Mouse (Mus musculus): ENCODE measurements around the gene Zfp385b.
A peak's percentile ranks its signal among the peaks of the same experiment; 100 is the strongest.

Zfp385b gene

DNA sequence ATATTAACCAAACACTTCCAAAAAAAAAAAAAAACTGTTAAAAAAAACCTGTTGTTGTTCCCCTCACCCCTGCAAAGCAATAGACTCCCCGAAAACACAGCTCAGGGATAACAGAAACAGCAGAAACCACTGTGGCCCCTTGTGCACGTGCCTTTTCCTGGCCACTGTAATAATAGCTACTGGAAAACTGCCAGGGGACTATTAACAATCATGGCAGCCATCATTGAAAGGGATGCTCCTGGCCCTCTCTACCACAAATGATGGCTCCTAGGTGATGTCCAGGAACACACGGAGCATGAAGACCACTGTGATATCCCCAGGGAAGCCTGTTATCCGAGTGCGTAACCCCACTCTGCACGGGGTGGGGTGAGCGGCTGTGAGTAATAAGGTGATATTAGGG lies 304.4 kb downstream of the Zfp385b start:
- DNase-seq, result no peak

DNA sequence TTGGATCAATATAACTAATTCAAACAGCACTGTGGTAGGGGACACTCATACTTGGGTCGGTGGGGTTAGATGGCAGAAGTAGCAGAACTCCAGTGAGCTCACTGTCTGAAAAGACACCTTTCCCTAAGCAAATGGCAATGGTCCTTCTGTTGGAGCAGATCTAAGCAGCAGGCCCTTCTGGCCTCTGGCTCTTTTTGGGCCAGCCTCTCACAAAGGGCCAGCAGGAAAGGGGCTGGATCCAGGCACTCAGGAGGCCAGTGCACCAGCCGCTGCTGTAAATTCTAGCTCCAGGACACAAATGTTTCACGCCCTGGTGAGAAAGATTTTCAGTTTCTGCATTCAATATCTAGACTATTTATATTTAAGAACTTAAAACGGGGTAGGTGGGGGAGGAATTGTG lies 305.0 kb downstream of the Zfp385b start:
- DNase-seq, result no peak

DNA sequence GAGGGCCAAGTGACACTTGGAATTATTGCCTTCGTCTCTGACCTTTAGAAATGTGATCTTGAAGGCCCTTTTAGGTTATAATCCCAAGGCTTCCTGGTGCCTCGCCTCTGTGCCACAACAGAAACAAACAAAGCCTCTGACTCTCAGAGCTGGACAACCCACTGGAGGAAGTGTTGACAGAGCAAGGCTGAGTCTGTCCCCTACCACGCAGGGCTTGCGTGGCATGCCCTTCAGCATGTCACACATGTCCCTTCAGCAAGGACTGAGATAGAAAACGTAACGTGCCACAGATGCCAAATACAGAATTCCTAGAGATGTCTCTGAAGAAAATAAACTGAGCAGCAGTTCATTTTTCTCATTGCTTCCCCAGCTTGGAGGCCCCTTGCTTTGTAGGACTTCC lies 310.7 kb downstream of the Zfp385b start:
- DNase-seq, result no peak

DNA sequence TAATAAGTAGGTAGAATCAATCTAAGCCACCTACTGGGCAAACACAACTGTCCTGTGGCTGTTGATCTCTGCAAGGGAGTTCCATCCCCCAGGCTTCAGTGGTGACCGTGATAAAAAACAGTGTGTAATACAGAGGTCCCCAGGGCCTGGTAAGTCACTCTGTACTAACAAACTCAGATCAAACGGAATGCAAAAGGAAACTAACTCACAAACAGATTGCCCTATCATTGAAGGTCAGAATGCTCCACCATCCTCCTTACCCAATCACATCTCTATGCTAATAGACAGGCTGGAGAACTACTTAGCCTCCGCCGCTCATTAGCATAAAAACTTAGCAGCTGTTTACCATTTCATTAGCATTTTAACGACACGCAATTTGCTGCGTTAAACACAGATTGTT lies 313.1 kb downstream of the Zfp385b start:
- peak in 1 of 2 experiments; percentile 31 for DNase-seq

DNA sequence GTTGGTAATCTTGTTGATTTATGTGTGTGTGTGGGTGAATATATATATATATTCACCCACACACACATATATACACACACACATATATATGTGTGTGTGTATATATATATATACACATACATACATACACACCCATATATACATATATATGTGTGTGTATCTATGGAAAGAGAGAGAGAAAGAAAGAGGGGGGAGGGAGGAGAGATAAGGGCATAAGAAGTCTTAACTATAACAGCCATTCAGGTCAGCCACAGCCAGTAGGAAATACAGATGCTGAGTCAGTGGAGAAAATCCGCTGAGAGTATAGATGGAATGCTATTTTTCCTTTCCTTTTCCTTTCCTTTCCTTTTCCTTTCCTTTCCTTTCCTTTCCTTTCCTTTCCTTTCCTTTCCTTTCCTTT lies 313.8 kb downstream of the Zfp385b start:
- no peak for DNase-seq

DNA sequence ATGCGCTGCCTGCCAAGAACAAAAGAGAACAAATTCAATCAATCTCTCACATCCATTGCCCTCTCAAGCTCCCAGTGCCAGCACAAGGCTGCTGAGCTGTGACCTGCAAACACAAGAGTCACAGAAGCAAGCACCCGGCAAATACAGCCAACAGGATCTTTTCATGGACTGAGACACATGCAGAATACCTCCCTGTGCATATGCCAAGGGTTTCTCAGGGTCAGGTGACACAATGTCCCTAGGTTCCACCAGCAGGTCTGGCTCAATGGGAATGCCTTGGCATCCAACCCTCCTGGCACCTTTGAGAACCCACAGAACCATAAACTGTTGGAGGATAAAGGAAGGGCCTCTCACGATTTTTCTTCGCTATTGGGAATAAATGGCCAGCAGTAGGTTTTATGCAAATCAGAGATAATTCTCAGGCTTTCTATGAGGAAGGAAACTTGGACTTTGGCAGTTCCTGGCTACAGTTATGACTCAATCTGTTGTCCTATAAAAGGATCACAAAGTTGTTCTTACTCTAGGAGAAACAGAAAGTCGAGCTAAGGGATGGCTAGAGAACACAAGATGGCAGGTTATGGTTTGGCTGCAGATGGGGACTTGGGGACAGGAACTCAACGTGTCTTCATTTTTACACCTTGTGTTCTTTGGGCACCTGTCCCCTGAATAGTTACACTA lies 315.6 kb downstream of the Zfp385b start:
- DNase-seq, result no peak

DNA sequence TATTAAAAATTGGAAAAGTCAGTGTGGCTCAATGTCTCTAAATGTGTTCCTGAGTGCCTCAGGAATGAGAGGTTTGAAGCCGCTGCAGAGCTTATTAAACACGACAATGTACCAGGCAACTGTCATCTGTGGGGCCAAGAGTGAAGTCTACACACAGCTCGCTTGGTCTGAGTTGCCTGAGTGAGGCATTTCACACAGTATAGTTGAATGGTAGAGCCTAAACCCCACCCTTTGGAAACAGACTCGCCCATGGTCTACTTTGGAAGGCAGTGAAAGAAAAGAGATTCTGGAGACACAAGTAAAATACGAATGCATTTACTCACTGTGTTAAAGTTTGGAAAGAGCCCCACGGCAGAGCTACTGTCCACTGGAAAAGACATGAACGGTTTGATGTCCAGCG lies 316.2 kb downstream of the Zfp385b start:
- DNase-seq, result no peak

DNA sequence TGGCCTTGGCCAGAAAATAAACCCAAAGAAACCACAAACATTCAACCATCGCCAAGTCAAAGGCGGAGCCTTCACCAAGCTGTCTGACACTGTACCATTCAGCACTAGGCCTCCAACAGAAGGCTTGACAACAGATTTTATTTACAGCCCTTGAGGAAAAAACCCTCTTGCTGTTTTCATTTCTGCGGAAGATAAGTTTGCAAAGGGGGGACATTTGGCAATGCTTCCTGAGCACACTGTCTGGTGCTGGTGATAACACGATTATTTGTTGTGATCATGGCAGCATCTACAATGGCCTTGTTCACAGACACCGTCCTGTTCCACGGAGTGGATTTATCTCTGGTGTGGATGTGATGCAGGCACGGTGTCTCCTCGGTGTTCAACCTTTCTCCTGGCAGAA lies 317.0 kb downstream of the Zfp385b start:
- DNase-seq, result no peak

DNA sequence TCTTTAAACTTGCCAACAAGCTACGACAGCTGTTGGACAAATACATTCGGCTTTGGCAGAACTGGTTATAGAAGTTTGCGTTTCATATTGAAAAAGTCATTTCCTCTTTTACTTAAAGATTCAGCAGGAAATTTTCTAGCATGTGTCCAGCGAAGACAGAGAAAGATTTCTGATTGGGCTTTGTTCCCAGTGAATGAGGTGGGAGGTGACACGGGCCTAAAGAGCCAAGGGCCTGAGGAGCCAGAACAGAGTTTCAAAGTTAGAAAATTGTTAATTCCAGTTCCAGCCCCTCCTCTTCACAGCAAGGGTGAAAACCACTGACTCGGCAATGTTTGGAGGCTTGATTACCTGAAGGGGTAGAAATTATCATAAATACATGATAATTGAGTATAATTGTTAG lies 319.0 kb downstream of the Zfp385b start:
- no peak for DNase-seq

DNA sequence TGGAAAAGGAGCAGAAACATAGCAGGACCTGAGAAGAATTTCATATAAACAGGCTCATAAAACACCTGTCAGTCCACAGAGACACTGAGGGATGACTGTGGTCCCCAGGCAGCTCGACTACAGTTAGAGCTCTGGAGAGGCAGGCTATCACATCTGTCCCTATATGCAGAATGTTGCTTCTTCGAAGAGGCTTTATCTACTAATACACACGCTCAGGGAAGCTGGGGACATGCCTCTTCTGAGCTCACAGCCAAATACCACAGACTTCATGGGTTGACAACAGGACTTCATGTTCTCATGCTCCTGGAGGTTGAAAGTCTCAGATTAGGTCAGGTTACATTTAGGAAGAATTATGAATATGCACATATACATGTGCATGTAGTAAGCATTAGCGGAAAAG lies 321.1 kb downstream of the Zfp385b start:
- DNase-seq, result no peak

DNA sequence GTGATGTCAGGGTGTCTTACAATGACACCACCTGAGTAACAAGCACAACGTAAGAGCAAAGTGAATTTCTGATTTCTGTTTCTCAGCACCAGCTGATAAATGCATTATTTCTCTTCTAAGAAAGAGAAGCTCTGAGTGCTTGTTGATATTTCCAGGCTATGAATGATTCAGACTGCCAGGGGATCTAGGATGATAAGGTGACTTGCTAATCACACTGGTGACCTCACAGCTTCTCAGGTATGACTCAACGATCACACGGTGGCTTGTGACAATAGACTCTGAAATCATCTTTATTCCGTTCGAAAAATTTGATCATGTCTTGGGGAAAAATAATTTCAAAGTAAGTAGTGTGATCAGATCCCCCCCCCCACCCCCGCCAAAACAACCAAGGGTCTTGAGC lies 321.5 kb downstream of the Zfp385b start:
- no peak for DNase-seq

DNA sequence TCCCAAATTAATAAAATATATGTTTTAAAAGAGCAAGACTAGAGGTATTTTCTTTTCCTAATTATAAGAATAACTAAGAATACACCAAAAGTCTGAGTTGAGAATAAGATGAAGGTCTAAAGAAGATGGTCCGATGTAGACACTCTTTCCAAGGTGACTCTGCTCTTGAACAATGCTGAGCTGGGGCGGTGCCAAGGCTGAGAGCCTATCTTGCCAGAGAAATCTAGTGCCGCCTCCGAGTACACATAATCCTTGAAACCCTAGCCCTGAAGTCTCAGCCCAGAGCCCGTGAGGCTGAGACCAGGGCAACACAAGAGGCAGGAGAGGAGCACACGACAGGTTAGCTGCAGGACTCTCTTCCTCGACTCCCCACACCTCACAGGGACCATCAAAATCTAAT lies 323.4 kb downstream of the Zfp385b start:
- peak; percentile 45 to 48 for DNase-seq

DNA sequence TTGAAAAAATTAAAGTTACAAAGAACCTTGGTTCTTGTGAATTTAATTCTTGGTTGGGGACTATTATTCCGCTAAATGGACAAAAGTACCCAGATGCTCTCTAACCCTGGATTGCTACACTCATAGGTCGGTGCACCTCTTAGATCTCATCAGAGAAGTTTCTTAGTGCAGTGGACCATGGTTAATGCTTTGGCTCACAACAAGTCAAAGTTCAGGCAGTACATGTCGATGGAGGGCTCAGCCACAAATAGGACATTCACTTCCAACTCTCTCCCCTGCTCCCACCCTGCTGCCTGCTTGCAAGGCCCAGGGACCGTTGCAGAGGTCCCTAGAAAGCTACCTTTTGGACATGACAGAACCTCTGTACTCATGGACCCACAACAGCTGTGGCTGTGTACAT lies 324.1 kb downstream of the Zfp385b start:
- peak; percentile 25 to 61 for DNase-seq

DNA sequence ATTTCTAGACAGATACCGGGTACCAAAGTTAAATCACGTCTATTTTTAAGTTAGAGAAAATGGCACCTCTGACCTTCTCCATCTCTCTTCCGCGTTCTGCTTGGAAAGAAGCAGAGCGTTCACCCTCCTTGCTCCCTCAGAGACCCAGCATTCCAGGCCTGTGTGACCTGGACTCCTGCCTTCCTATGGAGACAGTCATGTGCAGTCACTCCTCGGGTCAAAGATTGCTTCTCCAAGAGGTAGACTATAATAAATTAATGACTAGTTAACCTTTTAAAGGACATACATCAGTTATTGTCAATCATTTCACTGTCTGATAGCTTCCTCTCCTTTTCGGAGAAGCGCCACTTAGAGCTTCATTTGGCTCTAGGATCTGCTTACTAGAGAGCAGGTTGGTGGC lies 325.7 kb downstream of the Zfp385b start:
- DNase-seq, result peak; percentile 35 to 45

DNA sequence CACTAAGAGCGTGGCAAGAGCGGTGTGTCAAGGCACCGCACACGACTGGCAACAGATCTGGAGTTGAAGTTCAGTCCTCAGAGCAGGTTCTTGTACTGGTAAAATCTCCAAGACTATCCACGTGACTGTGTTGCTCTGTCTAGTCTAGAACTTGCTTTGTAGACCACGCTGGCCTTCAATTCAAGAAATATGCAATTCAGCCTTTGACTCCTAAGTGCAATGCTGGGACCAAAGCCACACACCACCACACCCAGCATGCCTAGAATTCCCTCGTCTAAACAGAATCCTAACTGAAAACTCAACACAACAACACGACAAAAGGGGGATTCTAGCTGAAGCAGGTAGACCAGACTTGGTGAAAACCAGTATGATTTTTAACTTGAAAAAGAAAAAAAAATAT lies 332.3 kb downstream of the Zfp385b start:
- no peak for DNase-seq

DNA sequence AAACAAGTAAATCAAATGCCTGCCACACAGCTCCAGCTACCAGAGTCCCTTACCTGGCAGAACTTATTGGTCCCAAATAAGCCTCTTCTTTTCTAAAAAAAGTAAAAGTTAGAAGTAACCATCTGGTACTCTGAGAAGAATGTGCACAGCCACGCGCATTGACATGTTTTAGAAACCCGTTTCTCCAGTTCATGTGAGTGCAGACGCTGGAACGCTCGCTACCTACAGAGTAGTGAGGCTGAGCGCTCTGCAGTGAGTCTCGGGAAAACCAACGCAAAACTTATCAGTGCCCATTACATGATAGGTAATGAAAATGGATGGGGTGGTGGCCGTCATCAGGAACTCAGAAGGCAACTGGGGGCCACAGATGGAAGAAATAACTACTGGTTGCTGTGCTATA lies 338.2 kb downstream of the Zfp385b start:
- no peak for DNase-seq

DNA sequence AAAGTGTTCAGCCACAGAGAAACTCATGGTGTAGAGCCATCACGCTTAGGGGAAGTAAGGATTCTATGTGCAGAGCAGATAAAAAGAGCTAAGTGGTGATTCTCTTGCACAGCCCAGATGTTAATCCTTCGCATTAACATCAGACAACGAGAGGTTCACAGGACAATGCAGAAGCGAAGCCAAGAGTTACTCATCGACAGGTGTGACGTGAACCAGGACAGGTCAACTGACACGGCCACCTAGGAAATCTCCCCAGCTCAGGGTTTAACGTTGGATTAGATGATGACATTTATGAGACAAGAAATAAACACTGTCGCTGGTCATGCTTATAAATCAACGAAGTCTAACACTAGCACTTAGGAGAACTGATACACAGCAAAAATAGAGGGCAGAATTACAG lies 341.9 kb downstream of the Zfp385b start:
- no peak for DNase-seq

DNA sequence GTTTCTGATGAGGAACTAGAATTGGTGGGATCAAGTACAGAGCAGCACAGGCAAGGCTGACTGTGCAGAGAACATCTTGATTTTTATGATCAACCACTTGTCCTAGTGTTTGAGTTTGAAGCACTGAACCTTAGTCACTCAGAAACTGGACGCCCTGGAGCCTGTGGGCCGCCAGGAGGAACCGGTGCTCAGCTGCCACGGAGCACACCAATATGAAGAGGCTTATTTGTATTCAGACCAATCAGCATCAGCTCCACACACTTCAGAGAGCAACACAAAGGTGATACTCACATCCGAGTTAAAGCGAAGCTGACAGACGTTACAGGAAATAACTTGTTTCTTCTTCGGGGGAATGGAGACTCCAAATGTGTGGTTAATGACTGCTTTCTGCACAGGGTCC lies 343.0 kb downstream of the Zfp385b start:
- no peak for DNase-seq

DNA sequence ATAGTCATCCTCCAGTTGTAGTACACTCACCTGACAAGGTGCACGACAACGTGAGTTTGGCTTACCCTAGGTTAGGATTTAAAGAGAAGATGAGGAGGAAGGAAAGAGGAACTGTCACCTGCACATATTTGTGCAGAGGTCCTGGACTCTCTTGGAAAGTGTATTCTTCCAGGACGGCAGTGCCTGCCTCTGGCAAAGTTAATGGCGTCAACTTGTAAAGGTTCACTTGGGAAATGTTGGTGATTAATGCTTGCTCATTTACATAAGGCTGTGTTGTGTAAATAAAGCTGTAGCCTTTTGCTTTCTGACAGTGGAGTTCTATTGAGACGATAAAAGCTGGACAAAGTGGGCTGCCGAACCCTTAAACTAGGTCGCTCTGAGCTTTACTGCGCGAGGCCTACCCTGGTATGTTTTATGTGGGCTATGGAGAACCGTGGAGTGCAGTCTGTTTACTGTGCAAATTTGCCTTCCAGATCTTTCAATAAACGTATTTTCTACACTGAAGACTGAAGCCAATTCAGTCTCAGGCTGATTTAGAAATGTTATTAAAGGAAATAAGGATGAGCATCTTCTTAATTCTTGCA lies 347.1 kb downstream of the Zfp385b start:
- no peak for DNase-seq

DNA sequence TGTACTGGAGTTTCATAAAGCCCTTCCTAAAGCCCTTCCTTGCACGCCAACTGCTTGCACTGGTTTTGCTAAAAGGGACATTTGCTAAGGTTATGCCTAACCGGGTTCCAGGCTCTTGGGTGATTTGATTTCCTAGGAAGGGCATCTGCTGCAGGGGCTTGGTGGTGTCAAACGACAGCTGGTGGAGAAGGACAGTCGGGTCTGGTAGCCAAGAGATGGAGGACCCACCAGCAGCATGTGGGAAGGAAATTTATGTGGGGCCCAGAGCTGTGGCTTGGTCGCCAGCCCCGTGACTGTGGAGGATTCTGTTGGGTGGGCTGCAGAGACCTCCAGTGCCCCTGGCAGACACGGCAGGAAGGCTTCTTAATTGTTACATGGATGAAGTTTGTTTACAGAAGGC lies 348.7 kb downstream of the Zfp385b start:
- DNase-seq, result no peak

DNA sequence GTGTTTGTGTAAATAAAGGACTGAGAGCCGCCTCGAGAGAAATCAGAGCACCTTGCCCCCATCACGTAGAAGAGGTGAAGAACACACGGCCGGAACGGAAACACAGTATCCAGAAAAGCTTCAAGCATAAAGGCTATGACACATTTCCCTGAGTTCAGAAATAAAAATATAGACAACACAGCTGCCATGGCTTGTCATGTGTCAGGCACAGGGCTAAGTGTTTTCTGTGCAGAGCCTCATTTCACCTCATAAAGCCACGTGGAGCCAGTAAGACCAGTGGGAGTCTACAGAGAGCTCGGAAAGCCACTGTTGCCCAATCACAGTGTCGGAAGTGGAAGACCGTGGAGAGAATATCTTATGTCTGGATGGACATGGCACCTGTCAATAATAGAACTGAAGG lies 358.0 kb downstream of the Zfp385b start:
- DNase-seq, result no peak

DNA sequence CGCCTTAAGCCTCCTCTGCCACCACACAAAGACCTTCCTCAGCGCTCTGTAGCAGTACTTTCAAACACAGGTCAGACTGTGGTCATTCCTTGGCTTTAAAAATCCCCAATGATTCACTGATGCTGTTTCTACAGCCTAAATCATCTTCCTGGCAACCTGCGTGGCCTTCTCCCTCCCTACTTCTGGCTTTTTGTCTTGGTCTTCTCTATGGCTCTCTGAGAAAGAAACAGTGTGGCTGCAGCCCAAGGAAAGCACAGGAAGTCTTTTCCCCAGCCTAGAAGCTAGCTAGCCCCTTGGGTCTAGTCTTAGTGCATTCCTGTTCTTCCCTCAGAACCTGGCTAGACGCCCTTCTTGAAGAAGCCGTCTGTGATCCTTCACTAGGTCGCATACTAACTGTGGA lies 359.4 kb downstream of the Zfp385b start:
- no peak for DNase-seq

DNA sequence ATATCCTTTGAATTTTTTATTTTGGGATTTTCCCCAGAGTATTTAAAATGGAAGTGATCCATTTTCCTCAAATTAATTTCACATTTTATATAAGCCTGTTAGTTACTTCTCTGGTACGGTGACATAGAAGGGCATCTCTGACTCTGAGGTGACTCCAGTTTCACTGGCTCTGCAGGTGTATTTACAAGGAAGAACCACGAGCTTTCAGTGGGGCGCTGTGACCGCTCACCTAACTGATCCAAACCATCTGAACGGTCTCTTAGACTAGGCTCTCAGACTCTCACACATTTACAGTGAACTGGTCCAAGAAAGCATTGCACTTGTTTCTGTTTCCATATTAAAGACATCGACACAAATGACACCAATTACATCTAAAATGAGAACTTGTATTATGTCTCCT lies 361.0 kb downstream of the Zfp385b start:
- no peak for DNase-seq

DNA sequence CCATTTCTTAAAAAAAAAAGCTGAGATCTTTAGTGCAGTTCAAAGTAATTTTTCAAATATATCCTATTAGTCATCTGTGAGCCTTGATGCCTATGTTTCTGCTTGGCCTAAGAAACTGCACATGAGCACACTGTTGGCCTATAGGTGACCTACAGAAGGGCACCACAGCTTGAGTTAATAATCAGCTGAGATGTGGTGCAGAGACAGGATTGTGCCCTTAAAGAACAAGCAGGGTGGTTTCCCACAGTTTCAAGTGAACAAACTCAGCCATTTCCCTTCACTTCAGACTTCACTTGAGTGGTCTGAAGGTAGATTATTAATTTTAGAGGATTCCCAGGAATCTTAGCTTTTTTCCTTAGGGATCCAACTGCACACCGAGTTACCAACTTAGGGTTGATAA lies 362.3 kb downstream of the Zfp385b start:
- DNase-seq, result peak in 1 of 2 experiments; percentile 6

DNA sequence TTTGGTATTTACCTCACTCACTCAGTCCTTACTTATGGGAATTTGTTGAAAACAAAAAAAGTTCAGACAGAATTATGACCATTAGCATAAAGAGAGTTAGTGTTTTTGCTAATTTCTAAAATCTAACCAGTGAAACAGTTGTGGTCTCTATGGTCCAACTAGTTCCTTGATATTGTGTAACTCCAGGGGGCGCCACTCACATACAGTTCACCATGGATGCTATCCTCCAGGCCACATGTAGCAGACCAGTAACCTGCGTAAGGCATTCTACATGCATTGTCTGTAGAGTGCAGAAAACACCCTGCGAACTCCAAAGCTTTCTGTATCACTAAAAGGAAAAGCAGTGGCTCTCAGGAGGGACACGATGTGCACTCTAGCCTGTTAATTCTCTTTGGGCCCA lies 362.8 kb downstream of the Zfp385b start:
- DNase-seq, result peak; percentile 30 to 74

Measured in kidney, adult 8-10 months (tissue).